Mouse (Mus musculus) lung, adult 2 months (tissue): ENCODE measurements around the gene Ahsg.

Experiments
- CTCF ChIP-seq: fragments of 200-500 bp; IDR thresholded peaks from 2 replicates; pipeline ENCODE4 v1.5.1; 2011; ENCODE audit warnings: mild to moderate bottlenecking, low read length, control low read depth; ENCODE audit not compliant: insufficient read depth
- POLR2A ChIP-seq: fragments of 200-500 bp; IDR thresholded peaks from 2 replicates; pipeline ENCODE4 v1.6.1; 2011; ENCODE audit warnings: low read depth, mild to moderate bottlenecking, control low read depth, low read length, borderline replicate concordance; ENCODE audit errors: extremely low read depth

GRCm38 (mm10) chr16:22844834-22845233, 46.2 kb upstream of the Ahsg start:
- no peak for TF ChIP-seq CTCF
- TF ChIP-seq POLR2A = no peak
